Mouse (Mus musculus): ENCODE measurements around the gene Tmem88b.

GRCm38 (mm10) chr4:155821025-155821424, 35.4 kb upstream of the Tmem88b start:
- TF ChIP-seq CTCF (IDR thresholded peaks at IDR 0.05; ENCODE audit: extremely low read depth, insufficient read depth, low read length) (no peak), POLR2A (IDR thresholded peaks at IDR 0.05; ENCODE audit: extremely low read depth, insufficient read depth, low read length) (no peak)

All from cortical plate, adult 2 months (tissue).